Mouse (Mus musculus): Measurements from ENCODE around the gene Rnf220.

DNA sequence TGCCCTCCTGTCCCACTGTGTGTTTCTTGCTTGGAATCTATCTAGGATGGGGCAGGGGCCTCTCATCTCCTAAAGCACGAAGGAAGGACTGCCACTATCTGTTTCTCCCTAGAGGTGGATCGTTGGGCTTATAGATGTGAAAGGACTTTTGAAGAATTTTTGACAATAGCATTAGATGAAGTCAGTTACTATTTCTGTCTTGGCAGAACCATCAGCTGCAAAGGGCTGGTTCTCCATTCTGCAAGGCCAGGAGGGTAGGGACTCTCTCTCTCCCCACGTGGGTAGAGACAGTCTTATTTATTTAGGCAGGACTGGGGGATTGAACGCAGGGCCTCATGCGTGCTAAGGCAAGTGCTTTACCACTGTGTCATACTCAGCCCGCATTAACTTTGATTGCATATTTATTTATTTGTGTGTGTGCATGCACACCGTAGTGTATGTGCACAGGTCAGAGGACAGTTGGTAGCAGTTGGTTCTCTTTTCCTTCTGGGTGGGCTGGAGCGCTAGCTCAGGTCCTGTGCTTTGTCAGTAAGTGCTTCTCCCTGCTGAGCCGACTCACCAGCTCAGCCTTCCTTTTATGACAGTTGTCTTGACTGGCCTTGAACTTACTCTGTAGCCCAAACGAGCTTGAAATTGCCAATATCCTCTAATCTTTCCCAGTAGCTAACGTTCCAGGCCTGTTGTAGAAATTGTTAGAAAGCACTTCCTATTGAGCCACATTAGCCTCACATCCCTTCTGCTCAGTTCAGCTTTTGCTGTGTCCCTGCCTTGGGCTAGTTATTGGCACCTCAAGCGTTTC is 243.4 kb downstream of the Rnf220 start:
- TF ChIP-seq CTCF (IDR thresholded peaks at IDR 0.05; ENCODE audit: extremely low read depth, insufficient read depth, low read length): no peak
- TF ChIP-seq POLR2A (IDR thresholded peaks at IDR 0.05; ENCODE audit: extremely low read depth, insufficient read depth, low read length): no peak

Measured in cortical plate, adult 2 months (tissue).